Mouse (Mus musculus) G1E (cell line): ENCODE data around the gene Plxdc2.

ENCODE experiments used
- CTCF ChIP-seq: IDR thresholded peaks from 2 replicates; pipeline ENCODE4 v1.5.1; 2012; ENCODE audit warnings: low read depth, low read length, inconsistent platforms, mixed read lengths
- GATA1 ChIP-seq: IDR thresholded peaks from 2 replicates; pipeline ENCODE4 v1.6.1; 2012; ENCODE audit warnings: borderline replicate concordance, low read length, inconsistent platforms, mixed read lengths
- GATA2 ChIP-seq: IDR thresholded peaks from 2 replicates; pipeline ENCODE4 v1.6.1; 2012; ENCODE audit warnings: low read depth, low read length, inconsistent platforms, borderline replicate concordance
- POLR2AphosphoS5 ChIP-seq: IDR thresholded peaks from 2 replicates; pipeline ENCODE4 v1.6.1; 2012; ENCODE audit warnings: low read depth, low read length, inconsistent platforms; ENCODE audit not compliant: insufficient replicate concordance
- TAL1 ChIP-seq: conservative IDR thresholded peaks from 2 replicates; pipeline ENCODE4 v1.6.1; 2012; ENCODE audit warnings: low read depth, low read length, inconsistent platforms, mixed read lengths

GRCm38 (mm10) chr2:16532244-16532643 is 176.1 kb downstream of the Plxdc2 start:
- TF ChIP-seq CTCF (no peak), GATA1 (no peak), POLR2AphosphoS5 (no peak), GATA2 (no peak), TAL1 (no peak)
